Mouse (Mus musculus): ENCODE results near the gene Fosb. TPM values are rescaled to one million over a fixed set of nuclear protein-coding genes. Genes with fewer than 3 reads are reported as not detected.

Gene Fosb
- polyA plus RNA-seq, 1 experiment from 2014 or later = 0.04 TPM

DNA sequence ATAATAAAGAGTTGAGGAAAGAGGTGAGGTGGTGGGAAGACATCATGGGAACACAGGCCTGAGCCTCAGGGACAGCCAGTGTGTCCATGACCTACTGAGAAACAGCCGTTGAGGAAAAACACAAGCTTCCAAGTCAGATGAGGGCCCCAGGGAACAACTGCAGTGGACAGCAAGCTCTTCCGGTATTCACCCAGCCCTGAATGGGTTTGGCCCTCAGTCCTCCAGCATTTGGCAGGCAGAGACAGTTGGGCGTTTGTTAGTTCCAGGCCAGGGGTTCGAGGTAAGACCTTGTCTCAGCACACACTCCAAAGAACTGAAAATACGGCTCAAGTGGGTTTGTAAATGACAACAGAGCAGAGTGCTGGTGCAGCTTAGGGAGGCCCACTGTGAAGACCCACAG is 56.4 kb downstream of the Fosb start:
- DNase-seq (ENCODE audit: low spot score, missing footprints) = no peak
- no peak for ATAC-seq (ENCODE audit: low FRiP score)
- Histone ChIP-seq H3K9ac (ENCODE audit: low read length) (no peak overlapping the region), H3K4me2 (no peak overlapping the region), H3K4me1 (ENCODE audit: control insufficient read depth, insufficient read depth, low read length) (no peaks in the 10 kb centered on the region), H3K36me3 (ENCODE audit: control insufficient read depth, insufficient read depth, low read length) (peaks cover 2% of the 10 kb centered on the region), H3K27me3 (ENCODE audit: control insufficient read depth, insufficient read depth, low read length) (no peaks in the 10 kb centered on the region), H3K4me3 (ENCODE audit: low read depth, low read length) (no peak overlapping the region), H3K27ac (ENCODE audit: low read depth, low read length) (no peak overlapping the region), H3K9me3 (ENCODE audit: control insufficient read depth, low read length) (no peaks in the 10 kb centered on the region)
- 70% methylated on average over 5 of the region's 5 CpGs for WGBS

Other genes with a start within 250 kb of the Fosb start
- 15.2 and 16.9 TPM in 2 replicates for gene Dmwd, start 233.8 kb downstream of the Fosb start, polyA plus RNA-seq (2014; fragmentation: Nextera tagmentation; extraction: Ambion mirVana)
- 7.0 and 7.3 TPM in 2 replicates for gene Dmpk, start 226.2 kb downstream of the Fosb start, polyA plus RNA-seq (2014; fragmentation: Nextera tagmentation; extraction: Ambion mirVana)
- 7.0 and 8.8 TPM in 2 replicates for gene Six5, start 215.5 kb downstream of the Fosb start, polyA plus RNA-seq (2014; fragmentation: Nextera tagmentation; extraction: Ambion mirVana)
- gene Gm4969, start 191.7 kb downstream of the Fosb start, polyA plus RNA-seq (2014; fragmentation: Nextera tagmentation; extraction: Ambion mirVana) = 0.46 and 0.58 TPM in 2 replicates
- 9.4 and 9.5 TPM in 2 replicates for gene Fbxo46, start 190.2 kb downstream of the Fosb start, polyA plus RNA-seq (2014; fragmentation: Nextera tagmentation; extraction: Ambion mirVana)
- gene Qpctl, start 160.8 kb downstream of the Fosb start, polyA plus RNA-seq (2014; fragmentation: Nextera tagmentation; extraction: Ambion mirVana) = 10.7 and 11.4 TPM in 2 replicates
- gene Snrpd2, start 160.3 kb downstream of the Fosb start, polyA plus RNA-seq (2014; fragmentation: Nextera tagmentation; extraction: Ambion mirVana) = 156 and 160 TPM in 2 replicates
- 0.58 and 0.75 TPM in 2 replicates for gene Gipr, start 143.9 kb downstream of the Fosb start, polyA plus RNA-seq (2014; fragmentation: Nextera tagmentation; extraction: Ambion mirVana)
- 1.5 and 1.9 TPM in 2 replicates for gene Eml2, start 133.6 kb downstream of the Fosb start, polyA plus RNA-seq (2014; fragmentation: Nextera tagmentation; extraction: Ambion mirVana)
- 1.5 and 1.7 TPM in 2 replicates for gene Gpr4, start 97.5 kb downstream of the Fosb start, polyA plus RNA-seq (2014; fragmentation: Nextera tagmentation; extraction: Ambion mirVana)
- gene Opa3, start 81.7 kb downstream of the Fosb start, polyA plus RNA-seq (2014; fragmentation: Nextera tagmentation; extraction: Ambion mirVana) = 42.4 and 44.0 TPM in 2 replicates
- gene Vasp, start 38.2 kb downstream of the Fosb start, polyA plus RNA-seq (2014; fragmentation: Nextera tagmentation; extraction: Ambion mirVana) = 46.0 and 46.9 TPM in 2 replicates
- 0.18 and 0.50 TPM in 2 replicates for gene Ppm1n, start 30.0 kb downstream of the Fosb start, polyA plus RNA-seq (2014; fragmentation: Nextera tagmentation; extraction: Ambion mirVana)
- gene Rtn2, start 27.4 kb downstream of the Fosb start, polyA plus RNA-seq (2014; fragmentation: Nextera tagmentation; extraction: Ambion mirVana) = 48.5 and 53.2 TPM in 2 replicates
- 111 and 118 TPM in 2 replicates for gene Ercc1, start 34.7 kb upstream of the Fosb start, polyA plus RNA-seq (2014; fragmentation: Nextera tagmentation; extraction: Ambion mirVana)
- gene Cd3eap, start 49.4 kb upstream of the Fosb start, polyA plus RNA-seq (2014; fragmentation: Nextera tagmentation; extraction: Ambion mirVana) = 15.1 and 15.4 TPM in 2 replicates
- 3.0 and 3.2 TPM in 2 replicates for gene Ppp1r13l, start 49.7 kb upstream of the Fosb start, polyA plus RNA-seq (2014; fragmentation: Nextera tagmentation; extraction: Ambion mirVana)
- 10.3 and 10.9 TPM in 2 replicates for gene Ercc2, start 72.0 kb upstream of the Fosb start, polyA plus RNA-seq (2014; fragmentation: Nextera tagmentation; extraction: Ambion mirVana)
- gene Klc3, start 94.1 kb upstream of the Fosb start, polyA plus RNA-seq (2014; fragmentation: Nextera tagmentation; extraction: Ambion mirVana) = 0.37 and 1.4 TPM in 2 replicates
- not detected in 2 replicates for gene Ckm, start 94.7 kb upstream of the Fosb start, polyA plus RNA-seq (2014; fragmentation: Nextera tagmentation; extraction: Ambion mirVana)
- 8.9 and 10.7 TPM in 2 replicates for gene Mark4, start 148.8 kb upstream of the Fosb start, polyA plus RNA-seq (2014; fragmentation: Nextera tagmentation; extraction: Ambion mirVana)
- 0.77 and 1.1 TPM in 2 replicates for gene Exoc3l2, start 153.3 kb upstream of the Fosb start, polyA plus RNA-seq (2014; fragmentation: Nextera tagmentation; extraction: Ambion mirVana)
- 2.6 TPM in 2 replicates for gene Bloc1s3, start 198.3 kb upstream of the Fosb start, polyA plus RNA-seq (2014; fragmentation: Nextera tagmentation; extraction: Ambion mirVana)
- gene Trappc6a, start 198.3 kb upstream of the Fosb start, polyA plus RNA-seq (2014; fragmentation: Nextera tagmentation; extraction: Ambion mirVana) = 41.5 and 51.6 TPM in 2 replicates
- not detected in 2 replicates for gene Nkpd1, start 207.8 kb upstream of the Fosb start, polyA plus RNA-seq (2014; fragmentation: Nextera tagmentation; extraction: Ambion mirVana)

All from midbrain, embryonic 11.5 days (tissue).